In genomic region chr15:99497061-99497460, GRCm38 (mm10) we compare ENCODE assay signal across 8 mouse cellular contexts. TPM values are rescaled to one million over a fixed set of nuclear protein-coding genes. Genes with fewer than 3 reads are reported as not detected.
DNase-seq lines count a peak whose midpoint lies in the region; ATAC-seq lines count a peak whose summit lies in the region.

No protein-coding gene starts in this region.

- no peak overlapping the region for H3K4me3 ChIP-seq in embryonic facial prominence, embryonic 10.5 days
- no peak overlapping the region for H3K4me3 ChIP-seq in stomach, embryonic 16.5 days (replicated peaks; ENCODE audit: low read length)

- ATAC-seq in CD4-positive, CD25-positive, alpha-beta regulatory T cell, adult 4 months, result no peak
- peak; percentile 40 to 60; a peak in 3 of 4 replicates for ATAC-seq in hematopoietic stem cell, adult 5-6 weeks (replicated peaks in 1 of 2; ENCODE audit: insufficient read depth in 1 of 2, low FRiP score in 2 of 2, low TSS enrichment in 1 of 2, low read depth in 1 of 2, poor library complexity in 2 of 2, severe bottlenecking in 2 of 2)
- ATAC-seq in megakaryocyte-erythroid progenitor cell, adult 5-6 weeks (replicated peaks; ENCODE audit: low FRiP score, low TSS enrichment, poor library complexity, severe bottlenecking), result peak; percentile 61
- ATAC-seq in stomach, embryonic 16.5 days (ENCODE audit: insufficient read depth, low FRiP score), result 0 out of 2 replicates have a peak, but pooled peaks have one; percentile 11

- peaks cover 37% of the 10 kb centered on the region for H3K4me1 ChIP-seq in embryonic facial prominence, embryonic 10.5 days
- peaks cover 13% of the 10 kb centered on the region for H3K4me1 ChIP-seq in stomach, embryonic 16.5 days (ENCODE audit: control insufficient read depth, insufficient read depth, low read length)

- no peaks in the 10 kb centered on the region for H3K36me3 ChIP-seq in embryonic facial prominence, embryonic 10.5 days (replicated peaks)
- H3K36me3 ChIP-seq in stomach, embryonic 16.5 days (ENCODE audit: control insufficient read depth, insufficient read depth, low read length), result no peaks in the 10 kb centered on the region

- peaks cover 68% of the 10 kb centered on the region for H3K27me3 ChIP-seq in embryonic facial prominence, embryonic 10.5 days (replicated peaks; ENCODE audit: low read depth, poor library complexity, severe bottlenecking)
- no peaks in the 10 kb centered on the region for H3K27me3 ChIP-seq in stomach, embryonic 16.5 days (ENCODE audit: control insufficient read depth, insufficient read depth, low read length)

- H3K9ac ChIP-seq in stomach, embryonic 16.5 days (ENCODE audit: low read length), result no peak overlapping the region

- peak; percentile 62 for DNase-seq in CD4-positive, CD25-positive, alpha-beta regulatory T cell, adult 2 months (ENCODE audit: low read depth, low spot score)
- peak; percentile 67 for DNase-seq in adrenal gland, postnatal 10 days
- peak; percentile 76 for DNase-seq in embryonic facial prominence, embryonic 10.5 days (ENCODE audit: low spot score)
- peak; percentile 67 for DNase-seq in layer of hippocampus, adult 9-11 months

- H3K4me2 ChIP-seq in stomach, embryonic 16.5 days (ENCODE audit: low read depth, low read length), result no peak overlapping the region

- H3K27ac ChIP-seq in embryonic facial prominence, embryonic 10.5 days (replicated peaks), result no peak overlapping the region
- H3K27ac ChIP-seq in stomach, embryonic 16.5 days (ENCODE audit: low read length), result no peak overlapping the region

- H3K9me3 ChIP-seq in embryonic facial prominence, embryonic 10.5 days, result no peaks in the 10 kb centered on the region
- H3K9me3 ChIP-seq in stomach, embryonic 16.5 days (replicated peaks; ENCODE audit: control insufficient read depth, low read length), result no peaks in the 10 kb centered on the region

- 10% methylated on average over 4 of the region's 4 CpGs for WGBS in embryonic facial prominence, embryonic 10.5 days
- WGBS in stomach, embryonic 16.5 days, result 10% methylated on average over 4 of the region's 4 CpGs

RNA-seq across cellular contexts. Expression of gene Bcdin3d, which starts 22.5 kb away (rescaled TPM):
- 10 to 100 TPM; 27.9 to 41.0 TPM for polyA plus RNA-seq in CD4-positive, CD25-positive, alpha-beta regulatory T cell, adult 4 months (2017; shearing (Covaris generic))
- 1 to 10 TPM; 6.0 to 6.5 TPM for total RNA-seq in adrenal gland, postnatal 10 days (2021)
- 16.0 and 16.7 TPM in 2 replicates for polyA plus RNA-seq in embryonic facial prominence, embryonic 10.5 days (2016; fragmentation: Nextera tagmentation; extraction: Ambion mirVana)
- total RNA-seq in hematopoietic stem cell, adult 5-6 weeks (2017), result 7.1 and 7.2 TPM in 2 replicates
- 6.5 and 11.4 TPM in 2 replicates for total RNA-seq in megakaryocyte-erythroid progenitor cell, adult 5-6 weeks (2014; fragmentation: Nextera tagmentation)
- total RNA-seq in megakaryocyte-erythroid progenitor cell, adult 5-6 weeks (2017), result 5.3 and 6.6 TPM in 2 replicates
- polyA plus RNA-seq in stomach, embryonic 16.5 days (2015; fragmentation: Nextera tagmentation; extraction: Ambion mirVana), result 11.6 and 12.9 TPM in 2 replicates

RNA-seq across cellular contexts. Expression of gene Faim2, which starts 30.9 kb away (rescaled TPM):
- polyA plus RNA-seq in CD4-positive, CD25-positive, alpha-beta regulatory T cell, adult 4 months (2017; shearing (Covaris generic)), result under 1 TPM in 1 of 2 experiments, not detected in 1; 0.03 TPM
- 10 to 100 TPM; 10.5 to 13.7 TPM for total RNA-seq in adrenal gland, postnatal 10 days (2021)
- 0.45 and 0.74 TPM in 2 replicates for polyA plus RNA-seq in embryonic facial prominence, embryonic 10.5 days (2016; fragmentation: Nextera tagmentation; extraction: Ambion mirVana)
- total RNA-seq in hematopoietic stem cell, adult 5-6 weeks (2017), result not detected in 2 replicates
- total RNA-seq in megakaryocyte-erythroid progenitor cell, adult 5-6 weeks (2014; fragmentation: Nextera tagmentation), result not detected in 2 replicates
- not detected in 2 replicates for total RNA-seq in megakaryocyte-erythroid progenitor cell, adult 5-6 weeks (2017)
- 0.57 and 0.74 TPM in 2 replicates for polyA plus RNA-seq in stomach, embryonic 16.5 days (2015; fragmentation: Nextera tagmentation; extraction: Ambion mirVana)

RNA-seq across cellular contexts. Expression of gene Nckap5l, which starts 39.5 kb away (rescaled TPM):
- 1 to 10 TPM; 1.2 to 2.3 TPM for polyA plus RNA-seq in CD4-positive, CD25-positive, alpha-beta regulatory T cell, adult 4 months (2017; shearing (Covaris generic))
- total RNA-seq in adrenal gland, postnatal 10 days (2021), result 10 to 100 TPM; 19.8 to 34.0 TPM
- polyA plus RNA-seq in embryonic facial prominence, embryonic 10.5 days (2016; fragmentation: Nextera tagmentation; extraction: Ambion mirVana), result 14.1 and 15.1 TPM in 2 replicates
- total RNA-seq in hematopoietic stem cell, adult 5-6 weeks (2017), result 0.89 and 1.8 TPM in 2 replicates
- 1.6 and 16.0 TPM in 2 replicates for total RNA-seq in megakaryocyte-erythroid progenitor cell, adult 5-6 weeks (2014; fragmentation: Nextera tagmentation)
- 0.52 and 7.4 TPM in 2 replicates for total RNA-seq in megakaryocyte-erythroid progenitor cell, adult 5-6 weeks (2017)
- polyA plus RNA-seq in stomach, embryonic 16.5 days (2015; fragmentation: Nextera tagmentation; extraction: Ambion mirVana), result 3.7 and 4.6 TPM in 2 replicates

Comparison
In these comparisons a context has a peak if more than half of its experiments do, and no peak if none do; other contexts are left out.
1. RNA of gene Faim2, which starts 30.9 kb away (total RNA-seq): 10.5 to 13.7 TPM in adrenal gland, postnatal 10 days; not detected in hematopoietic stem cell, adult 5-6 weeks and not detected in megakaryocyte-erythroid progenitor cell, adult 5-6 weeks; every median in the first group is over 10 times any median in the second.
2. Peak in every context shown above with its lines, with median percentiles within 50 percentile points of each other: DNase-seq.